Mouse (Mus musculus) brain, embryonic 14.5 days (tissue): ENCODE results near the gene Rpn2. TPM values are rescaled to one million over a fixed set of nuclear protein-coding genes. Genes with fewer than 3 reads are reported as not detected.

Source experiments
- DNase-seq: peaks from one replicate; pipeline ENCODE4 v3.0.0-alpha.2; 2011; ENCODE audit warnings: low read depth
- CTCF ChIP-seq: fragments of 200-500 bp; IDR thresholded peaks from 2 replicates; pipeline ENCODE4 v1.5.1; 2012; ENCODE audit warnings: inconsistent platforms, mild to moderate bottlenecking, moderate library complexity, borderline replicate concordance; ENCODE audit not compliant: insufficient read depth, insufficient read length; ENCODE audit errors: extremely low read depth
- POLR2A ChIP-seq: fragments of 200-500 bp; IDR thresholded peaks from 2 replicates; pipeline ENCODE4 v1.6.1; 2012; ENCODE audit warnings: mild to moderate bottlenecking, inconsistent platforms, borderline replicate concordance; ENCODE audit not compliant: poor library complexity, insufficient read depth, insufficient read length, severe bottlenecking; ENCODE audit errors: extremely low read depth
- polyA plus RNA-seq: library from polyadenylated mRNA; depleted of rRNA; stranded (reverse); fragments of >200 nt; gene quantifications from 2 replicates; pipeline ENCODE4 v1.2.3, GENCODE M21; 2012

The Rpn2 gene
- polyA plus RNA-seq, 1 experiment: 195 TPM

GRCm38 (mm10) chr2:157328570-157328969 is 49.8 kb downstream of the Rpn2 start:
- no peak for TF ChIP-seq POLR2A
- no peak for TF ChIP-seq CTCF
- peak; percentile 93 for DNase-seq

GRCm38 (mm10) chr2:157332059-157332458 is 53.2 kb downstream of the Rpn2 start:
- DNase-seq: peak; percentile 65
- no peak for TF ChIP-seq POLR2A
- no peak for TF ChIP-seq CTCF

- TF ChIP-seq CTCF (peak; percentile 75), POLR2A (no peak)
- peak; percentile 89 for DNase-seq
Measured at GRCm38 (mm10) chr2:157338663-157339062, 59.8 kb downstream of the Rpn2 start.

- TF ChIP-seq POLR2A (no peak), CTCF (no peak)
- peak; percentile 71 for DNase-seq
Measured at GRCm38 (mm10) chr2:157339532-157339931, 60.7 kb downstream of the Rpn2 start.

- peak; percentile 97 for DNase-seq
- no peak for TF ChIP-seq CTCF
- TF ChIP-seq POLR2A: no peak
Measured at GRCm38 (mm10) chr2:157340221-157340741, 61.5 kb downstream of the Rpn2 start.

- DNase-seq: peak; percentile 96
- peak; percentile 97 for TF ChIP-seq CTCF
- TF ChIP-seq POLR2A: no peak
Measured at GRCm38 (mm10) chr2:157341554-157342270, 62.9 kb downstream of the Rpn2 start.

GRCm38 (mm10) chr2:157342328-157342926 is 63.6 kb downstream of the Rpn2 start:
- DNase-seq: peak; percentile 58
- TF ChIP-seq CTCF: no peak
- no peak for TF ChIP-seq POLR2A

- DNase-seq: no peak
- TF ChIP-seq CTCF: no peak
- no peak for TF ChIP-seq POLR2A
Measured at GRCm38 (mm10) chr2:157343337-157343736, 64.5 kb downstream of the Rpn2 start.

GRCm38 (mm10) chr2:157347361-157348159 is 68.7 kb downstream of the Rpn2 start, which contains the start of gene Ghrh:
Gene Ghrh (minus strand): TSS chr2:157347506.
- DNase-seq: peak; percentile 94
- TF ChIP-seq POLR2A (no peak), CTCF (no peak)

- DNase-seq: peak; percentile 92
- TF ChIP-seq CTCF (no peak), POLR2A (no peak)
Measured at GRCm38 (mm10) chr2:157349121-157349778, 70.4 kb downstream of the Rpn2 start.
